Mouse (Mus musculus): ENCODE results near the gene Orai3.
A peak's percentile ranks its signal among the peaks of the same experiment; 100 is the strongest.
"Not testable (repeated sequence)": the region's sequence is repeated elsewhere in the genome, so short reads cannot be mapped to it uniquely, and the experiment has no call there.

Orai3 gene

DNA sequence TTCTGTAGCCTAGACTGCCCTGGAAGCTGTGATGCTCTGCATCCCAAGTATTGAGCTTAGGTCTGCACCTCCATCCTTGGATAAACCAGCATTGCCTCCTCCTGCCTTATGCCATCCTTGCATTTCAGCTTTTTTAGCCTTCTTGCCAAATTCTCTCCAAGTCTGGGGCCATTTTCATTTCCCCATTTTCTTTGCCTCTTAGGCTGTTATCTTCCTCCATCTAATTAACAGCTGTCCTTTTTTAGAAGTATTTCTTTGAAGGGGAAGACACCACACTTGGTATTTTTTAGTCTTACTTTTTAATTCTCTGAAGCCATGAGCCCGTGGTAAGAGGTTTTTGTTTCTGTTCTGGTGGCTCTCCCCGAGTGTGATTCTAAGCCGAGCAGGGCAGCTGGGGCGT, 6.0 kb upstream of the Orai3 start:
- no peak for DNase-seq (ENCODE audit: low spot score in 2 of 2)

DNA sequence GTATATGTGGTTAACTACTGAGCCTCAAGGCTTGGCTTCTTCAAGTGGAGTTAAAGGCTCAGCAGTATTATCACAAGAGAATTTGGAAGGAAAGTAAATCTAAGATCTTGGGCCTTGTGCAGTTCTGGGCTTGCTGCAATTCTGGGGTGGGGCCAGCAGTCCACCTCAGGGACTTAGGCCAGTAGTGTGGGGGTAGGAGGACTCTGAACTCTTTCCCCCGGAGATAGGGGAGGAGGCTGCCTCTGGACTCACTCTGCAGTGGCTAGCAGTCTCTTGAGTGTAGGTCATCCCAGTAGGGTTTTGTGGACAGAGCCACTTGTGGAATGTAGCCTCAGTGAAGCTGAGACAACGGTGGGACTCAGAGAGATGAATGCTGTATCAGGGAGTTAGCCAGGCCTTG, 3.9 kb upstream of the Orai3 start:
- DNase-seq (ENCODE audit: low spot score in 2 of 2) = no peak

DNA sequence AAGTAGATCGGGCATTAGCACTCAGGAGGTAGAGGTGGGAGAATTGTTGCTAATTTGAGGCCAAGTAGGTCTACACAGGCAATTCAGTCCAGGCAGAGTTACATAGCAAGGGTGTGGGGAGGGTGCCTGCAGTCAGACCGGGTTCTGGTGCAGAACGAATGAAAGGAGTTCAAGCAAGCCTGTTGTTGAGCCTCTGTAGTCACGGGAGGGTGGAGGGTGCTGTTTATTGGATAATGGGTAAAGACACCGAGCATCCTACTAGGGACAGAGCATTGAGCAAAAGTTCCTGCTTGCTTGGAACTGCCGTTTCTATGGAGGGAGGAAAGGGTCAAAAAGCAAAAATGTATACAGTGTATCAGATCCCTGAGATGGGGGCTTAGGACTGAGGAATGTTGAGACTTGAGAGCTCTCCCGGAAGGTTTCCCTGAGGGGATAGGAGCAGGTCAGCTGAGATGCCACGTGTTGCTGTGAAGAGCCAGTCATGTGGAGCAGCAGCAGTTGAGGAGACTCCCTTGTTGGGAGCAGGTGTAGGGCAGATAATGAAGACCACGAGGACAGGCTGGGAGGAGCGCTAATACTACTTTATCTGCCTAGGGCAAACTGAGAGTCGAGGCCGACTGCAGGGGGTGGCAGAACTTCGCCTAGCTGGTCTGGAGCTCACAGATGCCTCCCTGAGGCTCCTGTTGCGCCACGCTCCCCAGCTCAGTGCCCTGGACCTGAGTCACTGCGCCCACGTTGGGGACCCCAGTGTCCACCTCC, 2.6 kb upstream of the Orai3 start:
- no peak for DNase-seq (ENCODE audit: low spot score in 2 of 2)

DNA sequence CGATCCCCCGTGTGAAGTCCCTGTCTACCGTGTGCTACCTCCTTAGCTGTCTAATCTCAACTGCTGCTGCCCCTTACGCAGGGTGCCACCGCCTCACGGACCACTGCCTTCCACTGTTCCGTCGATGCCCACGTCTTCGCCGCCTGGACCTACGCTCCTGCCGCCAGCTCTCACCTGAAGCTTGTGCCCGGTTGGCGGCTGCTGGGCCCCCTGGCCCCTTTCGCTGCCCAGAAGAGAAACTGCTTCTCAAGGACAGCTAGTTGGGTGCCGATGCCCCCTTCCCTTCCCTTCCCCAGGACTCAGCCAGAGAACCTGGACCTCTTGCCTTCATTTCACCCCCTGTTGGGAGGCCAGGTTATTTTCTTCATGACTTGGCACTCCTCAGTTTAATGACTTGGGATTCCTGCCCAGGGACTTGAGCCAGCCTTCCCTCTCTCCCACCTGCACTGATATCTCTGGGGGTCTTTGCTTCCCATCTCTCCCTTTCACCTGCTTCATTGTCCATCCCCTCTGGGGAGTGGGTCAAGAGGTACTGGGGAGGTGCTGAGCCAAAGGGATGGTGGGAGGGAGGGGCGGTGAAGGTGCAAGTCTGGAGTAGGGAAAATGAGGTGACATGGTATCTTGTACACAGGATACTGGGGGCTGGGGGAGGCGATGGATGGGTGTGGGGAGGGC, 1.8 kb upstream of the Orai3 start:
- no peak for DNase-seq (ENCODE audit: low spot score in 2 of 2)

DNA sequence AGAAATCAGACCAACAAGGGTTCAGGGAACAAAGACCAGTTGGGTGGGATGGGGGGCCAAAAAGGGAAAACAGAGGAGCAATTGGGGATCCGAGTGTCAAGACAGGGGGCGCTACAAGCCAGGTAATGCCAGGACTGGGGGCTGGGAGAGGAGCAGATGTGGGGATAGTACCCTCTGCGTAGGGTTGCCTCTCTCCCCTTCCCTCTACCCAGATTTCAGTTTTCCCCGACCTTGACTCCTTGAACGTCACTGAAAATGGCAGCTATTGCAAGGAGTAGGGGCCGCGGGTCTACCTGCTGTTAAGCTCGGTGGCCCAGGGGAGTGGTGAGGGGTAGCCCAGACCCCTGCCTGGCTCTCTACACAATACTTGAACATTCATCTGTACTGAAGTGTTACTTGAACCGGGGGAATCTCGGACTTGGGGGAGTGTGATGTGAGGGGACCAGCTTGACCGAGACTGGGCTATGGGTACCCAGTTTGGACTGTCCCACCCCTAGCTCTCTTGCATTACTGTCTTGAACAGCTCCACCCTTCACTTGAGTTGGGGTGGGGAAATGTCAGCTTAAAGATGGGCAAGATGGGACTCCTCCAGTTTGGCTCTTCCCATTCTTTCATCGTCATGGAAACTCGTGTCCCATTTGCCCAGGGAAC, 1.1 kb upstream of the Orai3 start:
- DNase-seq (ENCODE audit: low spot score in 2 of 2) = no peak

DNA sequence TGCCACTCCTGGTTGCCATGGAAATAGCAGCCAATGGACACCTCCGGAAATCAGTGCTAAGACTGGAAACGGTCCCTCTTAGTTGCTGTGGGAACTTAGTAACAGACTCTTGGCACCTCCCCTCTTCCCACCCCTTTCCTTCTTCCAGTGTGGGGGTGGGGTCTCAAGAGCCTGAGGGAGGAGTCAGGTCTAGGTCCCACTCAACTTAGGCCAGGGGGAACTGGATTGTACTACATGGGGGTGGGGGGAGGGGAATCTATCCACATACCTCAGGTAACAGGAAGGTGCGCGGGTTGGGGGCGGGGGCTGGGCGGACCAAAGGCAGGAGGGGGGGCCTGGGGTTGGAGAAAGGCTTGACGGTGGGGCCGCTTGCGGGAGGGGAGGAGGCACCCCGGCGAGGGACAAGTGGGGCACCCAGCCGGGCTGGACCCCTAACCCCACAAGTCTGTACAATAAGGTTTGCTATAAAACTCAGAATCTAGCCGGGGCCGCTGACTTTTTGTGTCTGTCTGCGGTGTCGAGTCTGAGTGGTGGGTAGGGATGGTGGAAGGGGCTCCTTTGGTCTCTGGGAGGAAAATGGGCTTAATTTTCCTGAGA, 520 bp upstream of the Orai3 start:
- peak; percentile 95 to 97 for DNase-seq (ENCODE audit: low spot score in 2 of 2)

DNA sequence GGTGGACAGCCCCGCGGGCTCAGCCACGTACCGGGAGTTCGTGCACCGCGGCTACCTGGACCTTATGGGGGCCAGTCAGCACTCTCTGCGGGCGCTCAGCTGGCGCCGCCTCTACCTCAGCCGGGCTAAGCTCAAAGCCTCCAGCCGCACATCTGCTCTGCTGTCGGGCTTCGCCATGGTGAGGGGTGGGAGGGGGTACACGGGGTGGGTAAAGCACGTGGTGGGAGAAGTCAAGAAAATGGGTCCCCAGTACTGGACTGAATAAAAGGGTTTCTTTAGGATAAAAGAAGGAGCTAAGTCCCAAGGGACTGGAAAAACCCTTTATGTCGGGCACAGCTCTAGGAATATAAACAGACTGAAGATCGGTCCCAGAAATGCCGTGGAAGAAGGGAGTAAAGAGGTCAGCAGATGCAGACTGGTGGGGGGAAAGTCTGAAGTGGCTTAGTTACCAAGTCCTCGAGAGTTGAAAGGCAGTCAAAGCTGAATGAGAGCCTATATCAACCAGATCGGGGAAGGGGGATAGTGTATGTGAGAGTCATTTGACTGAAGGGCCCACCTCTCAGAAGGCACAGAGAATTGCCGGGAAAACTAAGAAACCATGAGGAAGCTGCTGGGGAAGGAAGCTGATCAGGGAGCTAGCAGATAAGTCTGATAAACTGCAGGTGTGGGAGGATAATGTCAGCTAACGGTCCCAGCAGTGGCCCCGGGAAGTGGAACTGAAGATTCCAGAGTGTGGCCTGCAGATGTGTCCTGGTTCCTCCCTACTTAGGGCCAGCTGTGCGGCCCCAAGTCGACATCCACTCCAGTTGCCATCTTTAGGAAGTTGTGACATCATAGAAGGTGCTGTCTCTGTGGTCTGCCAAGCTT, 657 bp downstream of the Orai3 start:
- DNase-seq (ENCODE audit: low spot score in 2 of 2) = no peak

DNA sequence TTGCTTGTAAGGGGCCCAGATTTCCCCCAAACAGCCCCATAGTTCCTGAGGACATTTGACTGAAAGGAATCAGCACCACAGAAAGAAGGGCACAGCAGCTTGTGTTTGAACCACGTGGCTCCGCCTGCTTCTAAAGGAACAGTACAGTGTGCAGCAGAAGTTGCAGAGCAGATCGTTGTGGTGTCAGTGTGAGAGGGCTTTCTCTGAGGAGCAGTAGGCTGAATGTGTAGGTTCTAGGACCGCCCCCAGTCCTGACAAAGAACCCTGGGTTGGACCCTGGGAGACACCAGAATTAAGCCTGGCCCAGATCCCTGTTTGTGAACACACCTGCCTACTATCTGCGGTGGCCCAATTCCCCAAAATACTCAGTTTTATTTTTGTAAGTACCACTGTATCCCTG, 1.6 kb downstream of the Orai3 start:
- no peak for DNase-seq (ENCODE audit: low spot score in 2 of 2)

DNA sequence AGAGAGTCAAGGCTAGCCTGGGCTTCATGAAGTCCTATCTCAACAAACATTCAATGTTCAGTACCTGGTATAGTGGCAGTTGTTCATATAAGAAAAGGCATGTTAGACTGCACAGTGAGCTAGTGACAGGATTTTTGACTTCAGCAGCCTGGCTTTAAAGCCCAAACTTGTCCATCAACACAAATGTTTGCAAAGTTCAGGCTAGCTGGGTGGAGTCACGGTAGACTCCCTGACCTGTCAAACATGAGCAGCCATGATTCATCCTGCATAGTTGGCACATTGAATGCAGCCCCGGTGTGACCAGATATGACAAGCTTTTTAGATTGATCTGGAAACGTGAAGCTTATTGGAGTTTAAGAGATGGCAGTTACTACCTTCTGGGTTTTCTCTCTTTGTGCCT, 2.5 kb downstream of the Orai3 start:
- DNase-seq (ENCODE audit: low spot score in 2 of 2) = no peak

DNA sequence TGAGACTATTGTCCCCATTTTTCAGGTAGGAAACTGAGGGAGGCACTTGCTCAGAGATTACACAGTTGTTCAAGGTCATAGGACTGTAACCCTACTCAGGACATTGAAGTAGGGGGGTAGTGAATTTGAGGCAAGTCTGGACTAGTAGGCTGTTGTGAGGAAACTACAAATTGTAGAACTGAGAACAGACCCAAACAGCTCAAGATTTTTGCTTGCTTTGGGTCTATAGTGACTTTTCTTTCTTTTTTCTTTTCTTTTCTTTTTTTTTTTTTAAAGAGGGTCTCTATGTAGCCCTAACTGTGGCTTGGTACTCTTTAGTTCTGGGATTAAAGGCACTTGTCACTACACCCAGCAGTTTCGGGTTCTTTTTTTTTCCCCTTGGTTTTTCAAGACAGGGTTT, 2.9 kb downstream of the Orai3 start:
- DNase-seq (ENCODE audit: low spot score in 2 of 2) = no peak

DNA sequence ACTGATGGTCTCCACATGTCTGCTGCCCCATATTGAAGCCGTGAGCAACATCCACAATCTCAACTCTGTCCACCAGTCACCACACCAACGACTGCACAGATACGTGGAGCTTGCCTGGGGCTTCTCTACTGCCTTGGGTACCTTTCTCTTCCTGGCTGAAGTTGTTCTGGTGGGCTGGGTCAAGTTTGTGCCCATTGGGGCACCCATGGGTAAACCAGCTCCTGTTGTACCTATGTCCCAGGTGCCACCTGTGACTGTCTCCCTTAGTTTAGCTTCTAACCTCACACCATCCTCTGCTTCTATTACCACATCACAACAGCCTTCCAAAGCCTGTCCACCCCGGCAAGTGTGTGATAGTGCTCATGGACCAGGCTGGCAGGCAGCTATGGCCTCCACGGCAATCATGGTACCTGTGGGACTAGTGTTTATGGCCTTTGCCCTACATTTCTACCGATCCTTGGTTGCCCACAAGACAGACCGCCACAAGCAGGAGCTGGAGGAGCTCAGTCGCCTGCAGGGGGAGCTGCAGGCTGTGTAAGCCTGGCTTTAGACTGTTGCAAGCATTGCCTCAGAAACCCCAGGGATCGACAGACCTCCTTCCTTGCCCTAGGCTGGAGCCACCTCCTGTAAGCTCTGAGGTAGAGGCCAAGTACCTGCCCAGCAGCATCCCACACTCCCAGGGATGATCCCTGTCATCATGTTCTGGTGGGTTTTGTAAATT, 4.2 kb downstream of the Orai3 start:
- DNase-seq (ENCODE audit: low spot score in 2 of 2) = no peak

DNA sequence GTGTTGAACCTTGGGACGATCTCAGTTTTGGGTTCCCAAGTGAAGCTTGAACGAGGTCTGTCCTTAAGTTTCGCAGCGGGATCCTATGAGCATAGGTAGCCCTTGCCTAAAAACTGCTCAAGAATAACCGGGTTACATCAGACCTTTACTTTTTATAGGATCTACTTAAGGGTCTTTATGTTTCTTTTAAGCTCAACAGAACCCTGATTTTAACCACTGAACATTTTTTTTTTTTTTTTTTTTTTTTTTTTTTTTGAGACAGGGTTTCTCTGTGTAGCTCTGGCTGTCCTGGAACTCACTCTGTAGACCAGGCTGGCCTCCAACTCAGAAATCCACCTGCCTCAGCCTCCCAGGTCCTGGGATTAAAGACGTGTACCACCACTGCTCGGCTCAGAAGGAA, 6.2 kb downstream of the Orai3 start:
- DNase-seq (ENCODE audit: low spot score in 2 of 2) = not testable (repeated sequence)

DNA sequence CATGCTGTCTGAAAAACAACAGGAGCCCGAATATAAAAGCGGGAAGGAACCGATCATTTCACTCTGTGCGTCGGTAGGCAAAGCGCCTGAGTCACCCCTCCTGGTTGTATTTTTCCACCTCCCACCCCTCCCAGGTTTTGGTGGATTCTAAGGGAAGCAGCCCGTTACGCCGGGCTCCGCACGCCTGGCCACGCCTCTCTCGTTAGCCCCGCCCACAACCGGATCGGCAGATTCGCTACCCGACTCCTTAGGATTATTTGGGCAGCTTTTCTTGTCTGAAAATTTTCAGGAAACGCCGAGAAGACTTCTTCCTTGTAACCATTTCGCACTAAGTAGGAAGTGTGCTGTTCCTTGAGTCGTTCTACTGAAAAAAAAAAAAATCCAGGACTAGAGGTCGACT, 6.8 kb downstream of the Orai3 start, which contains the start of gene Setd1a:
TSS of gene Setd1a (plus strand) at position 245 of the 400 bp plus-strand sequence.
- DNase-seq (ENCODE audit: low spot score in 2 of 2) = peak; percentile 78 to 81

DNA sequence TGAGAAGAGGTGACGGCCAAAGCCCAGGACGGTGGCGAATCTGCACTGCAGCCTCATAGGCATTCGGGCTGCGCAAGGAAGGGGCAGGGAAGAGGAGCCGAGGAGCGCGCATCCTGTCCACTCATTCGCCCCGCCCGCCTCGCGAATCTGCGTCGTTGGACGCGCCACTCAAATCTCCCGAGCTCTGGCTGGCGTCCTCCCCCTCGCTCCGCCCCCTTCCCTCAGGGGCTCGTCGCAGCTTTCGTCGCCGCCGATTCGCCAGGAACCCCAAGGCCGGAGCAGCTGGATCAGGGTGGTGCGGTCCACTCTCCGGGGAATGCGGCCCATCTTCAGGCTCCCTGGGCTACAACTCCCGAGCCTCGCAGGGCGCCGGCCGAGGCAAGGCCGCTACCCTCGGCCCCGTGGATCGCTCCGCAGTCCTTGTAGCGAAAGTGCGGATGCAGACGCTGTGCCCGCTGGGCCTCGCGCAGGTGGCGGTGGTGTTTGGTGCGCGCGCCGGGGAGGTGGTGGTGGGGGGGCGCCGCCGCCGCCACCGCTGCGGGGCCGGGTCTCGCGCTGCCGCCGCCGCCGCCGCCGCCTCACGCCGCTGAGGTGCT, 7.4 kb downstream of the Orai3 start:
- peak; percentile 93 to 94 for DNase-seq (ENCODE audit: low spot score in 2 of 2)

DNA sequence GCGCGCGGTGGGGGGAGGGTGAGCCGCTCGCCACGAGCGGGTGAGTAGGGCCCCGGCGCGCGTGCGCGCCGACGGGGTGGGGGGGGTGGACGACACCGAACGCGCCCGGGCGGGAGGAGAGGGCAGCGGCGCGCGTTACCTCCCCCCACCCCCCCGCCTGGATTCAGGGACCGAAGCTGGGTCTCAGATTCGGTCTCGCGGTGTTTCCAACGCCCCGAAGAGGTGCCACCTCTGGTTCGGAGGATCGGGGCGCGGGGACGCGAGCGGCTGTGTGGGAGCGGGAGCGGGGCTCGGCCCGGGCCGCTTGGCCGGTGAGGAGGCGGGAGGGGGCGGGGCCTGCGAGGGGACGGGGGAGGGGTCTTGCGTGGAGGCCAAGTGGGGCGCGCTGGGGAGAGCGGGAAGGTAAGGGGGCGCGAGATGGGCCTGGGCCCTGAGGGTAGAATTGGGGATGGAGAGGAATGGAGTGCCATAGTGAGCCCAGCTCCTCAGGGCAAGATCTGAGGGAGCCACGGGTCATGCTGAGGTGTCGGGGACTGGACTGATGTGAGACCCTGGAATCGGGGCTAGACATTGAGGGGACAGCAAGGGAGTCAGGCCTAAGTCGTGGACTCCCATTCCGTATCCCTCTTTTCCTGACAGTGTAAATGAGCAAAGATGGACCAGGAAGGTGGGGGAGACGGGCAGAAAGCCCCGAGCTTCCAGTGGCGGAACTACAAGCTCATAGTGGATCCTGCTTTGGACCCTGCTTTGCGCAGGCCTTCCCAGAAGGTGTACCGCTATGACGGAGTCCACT, 8.1 kb downstream of the Orai3 start:
- no peak for DNase-seq (ENCODE audit: low spot score in 2 of 2)

DNA sequence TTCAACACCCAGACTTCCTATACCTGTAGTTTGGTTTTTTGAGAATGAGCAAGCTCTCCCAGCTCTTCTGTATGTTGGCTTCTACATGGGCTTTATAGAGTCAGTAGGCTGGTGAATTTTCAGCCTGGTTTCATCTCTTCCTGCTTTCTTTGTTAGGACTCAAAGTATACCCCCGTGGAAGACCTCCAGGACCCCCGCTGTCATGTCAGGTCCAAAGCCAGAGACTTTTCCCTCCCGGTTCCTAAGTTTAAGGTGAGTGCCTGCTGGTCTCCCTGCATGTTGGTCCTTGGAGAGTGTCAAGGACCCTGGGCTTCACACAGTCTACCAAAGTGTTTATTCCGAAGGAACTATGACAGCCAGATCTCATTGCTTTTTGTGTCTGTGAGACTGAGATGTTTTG, 8.7 kb downstream of the Orai3 start:
- no peak for DNase-seq (ENCODE audit: low spot score in 2 of 2)

DNA sequence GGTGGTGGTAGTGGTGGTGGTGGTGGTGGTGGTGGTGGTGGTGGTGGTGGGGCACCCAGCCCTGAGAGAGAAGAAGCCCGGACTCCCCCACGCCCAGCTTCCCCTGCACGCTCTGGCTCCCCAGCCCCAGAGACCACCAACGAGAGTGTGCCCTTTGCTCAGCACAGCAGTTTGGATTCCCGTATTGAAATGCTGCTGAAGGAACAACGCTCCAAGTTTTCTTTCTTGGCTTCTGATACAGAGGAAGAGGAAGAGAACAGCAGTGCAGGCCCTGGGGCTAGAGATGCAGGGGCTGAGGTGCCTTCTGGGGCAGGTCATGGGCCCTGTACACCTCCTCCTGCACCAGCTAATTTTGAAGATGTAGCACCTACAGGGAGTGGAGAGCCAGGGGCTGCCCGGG, 15.7 kb downstream of the Orai3 start, which contains the start of gene Gm49388:
TSS of gene Gm49388 (plus strand) at position 301 of the 400 bp plus-strand sequence.
- no peak for DNase-seq (ENCODE audit: low spot score in 2 of 2)

DNA sequence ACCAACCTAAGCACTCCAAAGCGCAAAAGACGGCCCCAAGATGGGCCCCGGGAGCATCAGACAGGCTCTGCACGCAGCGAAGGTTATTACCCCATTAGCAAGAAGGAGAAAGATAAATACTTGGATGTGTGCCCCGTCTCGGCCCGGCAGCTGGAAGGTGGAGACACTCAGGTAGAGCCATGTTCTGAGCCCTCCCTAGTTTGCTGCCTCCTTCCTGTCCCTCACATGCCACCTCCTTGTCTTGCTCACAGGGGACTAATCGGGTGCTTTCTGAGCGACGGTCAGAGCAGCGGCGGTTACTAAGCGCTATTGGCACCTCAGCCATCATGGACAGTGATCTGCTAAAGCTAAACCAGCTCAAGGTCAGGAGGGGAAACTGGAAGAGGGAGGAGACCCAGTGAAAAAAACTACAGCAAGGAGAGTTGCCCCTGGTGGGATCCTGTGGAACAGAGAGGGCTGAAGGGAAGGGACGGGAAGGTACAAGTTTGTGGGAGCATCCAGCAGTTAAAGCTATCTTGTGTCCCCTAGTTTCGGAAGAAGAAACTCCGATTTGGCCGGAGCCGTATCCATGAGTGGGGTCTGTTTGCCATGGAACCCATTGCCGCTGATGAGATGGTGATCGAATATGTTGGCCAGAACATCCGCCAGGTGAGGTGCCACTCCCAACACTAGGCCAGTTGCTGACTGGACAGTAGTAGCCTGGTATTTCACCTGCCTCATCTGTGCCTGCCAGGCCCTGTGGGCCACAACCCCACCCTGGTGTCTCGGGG, 27.6 kb downstream of the Orai3 start:
- DNase-seq (ENCODE audit: low spot score in 2 of 2) = no peak

DNA sequence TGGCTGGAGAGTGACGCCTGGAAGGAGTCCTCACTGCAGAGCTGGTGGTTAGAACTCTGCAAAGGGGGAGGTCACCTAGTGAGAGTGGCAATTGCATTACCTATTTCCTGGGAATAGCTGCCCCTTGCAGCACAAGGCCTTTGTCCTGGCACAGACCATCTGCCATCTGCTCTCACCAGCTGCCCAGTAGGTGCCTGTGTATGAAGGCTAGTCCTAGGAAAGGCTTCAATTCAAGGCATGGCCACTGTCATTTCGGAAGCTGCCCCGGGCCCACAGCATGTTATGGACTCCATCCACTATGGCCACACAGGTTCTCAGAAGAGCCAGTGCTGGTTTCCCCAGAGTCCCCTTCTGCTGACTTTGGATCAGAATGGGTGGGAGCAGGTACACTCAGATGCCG, 29.0 kb downstream of the Orai3 start:
- DNase-seq (ENCODE audit: low spot score in 2 of 2) = no peak

Measured in frontal cortex, postnatal 25 days (tissue).